Mouse (Mus musculus) stomach, embryonic 15.5 days (tissue): ENCODE data around the gene Minpp1. TPM values are rescaled to one million over a fixed set of nuclear protein-coding genes. Genes with fewer than 3 reads are reported as not detected.

Experiments used
- ATAC-seq: fragments of 200-750 bp; cut with Nextera tagmentation; 2 replicates; pipeline ENCODE4 v1.8.0; 2017; ENCODE audit warnings: low read depth, moderate number of reproducible peaks, moderate TSS enrichment; ENCODE audit not compliant: insufficient read depth, low FRiP score
- H3K27ac ChIP-seq: fragments of 300-500 bp; sonication (generic); 2 replicates; pipeline ENCODE4 v1.5.1; 2015; ENCODE audit warnings: mild to moderate bottlenecking, inconsistent platforms
- H3K27me3 ChIP-seq: fragments of 300-500 bp; sonication (generic); replicated peaks from 2 replicates; pipeline ENCODE4 v1.6.1; 2015; ENCODE audit warnings: inconsistent platforms
- H3K36me3 ChIP-seq: fragments of 300-500 bp; sonication (generic); 2 replicates; pipeline ENCODE4 v1.6.1; 2015; ENCODE audit warnings: inconsistent platforms
- H3K4me1 ChIP-seq: fragments of 300-500 bp; sonication (generic); 2 replicates; pipeline ENCODE4 v1.6.1; 2015; ENCODE audit warnings: inconsistent platforms
- H3K4me2 ChIP-seq: fragments of 300-500 bp; sonication (generic); 2 replicates; pipeline ENCODE4 v1.6.1; 2015; ENCODE audit warnings: mild to moderate bottlenecking, inconsistent platforms
- H3K4me3 ChIP-seq: fragments of 300-500 bp; sonication (generic); replicated peaks from 2 replicates; pipeline ENCODE4 v1.5.1; 2015; ENCODE audit warnings: inconsistent platforms
- H3K9ac ChIP-seq: fragments of 300-500 bp; sonication (generic); 2 replicates; pipeline ENCODE4 v1.6.1; 2015; ENCODE audit warnings: inconsistent platforms
- H3K9me3 ChIP-seq: fragments of 300-500 bp; sonication (generic); 2 replicates; pipeline ENCODE4 v1.6.1; 2016; ENCODE audit warnings: inconsistent platforms
- WGBS: fragments of 180-500 bp; shearing (Covaris S2); methylation state at CpG from one replicate; pipeline ENCODE4 v1.1.7; 2015; 5-methylcytosine and 5-hydroxymethylcytosine counted together
- polyA plus RNA-seq: library from polyadenylated mRNA; unstranded; fragments of >200 nt; fragmentation: Nextera tagmentation; extraction: Ambion mirVana; gene quantifications from 2 replicates; pipeline ENCODE4 v1.2.1, GENCODE M21; 2015

The Minpp1 gene
- polyA plus RNA-seq, 1 experiment from 2014 or later = 58.8 TPM

DNA sequence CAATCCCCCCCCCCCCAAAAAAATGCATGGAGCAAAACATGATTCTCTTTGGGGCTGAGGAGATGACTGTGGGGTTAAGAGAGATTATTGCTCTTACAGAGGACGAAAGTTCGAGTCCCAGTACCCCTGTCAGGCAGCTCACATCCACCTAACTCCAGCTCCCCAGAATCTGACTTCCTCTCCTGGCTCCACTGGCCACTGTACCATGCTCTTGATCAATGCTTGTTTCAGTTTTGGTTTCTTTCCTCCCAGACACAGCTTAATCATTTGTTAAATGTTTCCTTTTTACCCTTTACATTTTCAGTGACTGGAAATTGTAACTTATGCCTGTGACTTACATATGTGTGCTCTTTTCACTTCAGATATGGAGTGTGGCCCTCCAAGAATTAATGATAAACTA lies 5.4 kb downstream of the Minpp1 start:
- no peak overlapping the region for H3K27ac ChIP-seq
- ATAC-seq = no peak
- WGBS = 79% methylated on average over 2 of the region's 2 CpGs

DNA sequence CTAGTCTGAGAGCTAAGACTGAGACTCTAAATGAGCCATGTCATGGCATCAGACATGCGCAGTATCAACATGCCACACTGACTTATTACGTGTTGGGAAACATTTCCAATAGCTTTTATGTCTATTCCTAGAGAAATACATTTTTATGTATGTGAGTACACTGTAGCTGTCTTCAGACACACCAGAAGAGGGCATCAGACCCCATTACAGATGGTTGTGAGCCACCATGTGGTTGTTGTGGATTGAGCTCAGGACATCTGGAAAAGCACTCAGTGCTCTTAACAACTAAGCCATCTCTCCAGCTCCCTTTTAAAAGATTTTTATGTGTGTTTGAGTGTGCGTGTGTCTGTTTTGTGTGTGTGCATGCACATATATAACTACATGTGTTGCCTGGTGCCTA lies 6.8 kb downstream of the Minpp1 start:
- Histone ChIP-seq H3K4me2 (no peak overlapping the region), H3K27me3 (no peaks in the 10 kb centered on the region), H3K4me1 (no peaks in the 10 kb centered on the region), H3K9ac (no peak overlapping the region), H3K27ac (no peak overlapping the region), H3K4me3 (no peak overlapping the region), H3K36me3 (peaks cover 10% of the 10 kb centered on the region; the same call in 1 of the 2 replicates), H3K9me3 (no peaks in the 10 kb centered on the region)
- WGBS = 96% methylated on average over 3 of the region's 3 CpGs
- no peak for ATAC-seq

More for the DNA sequence above, 5.4 kb downstream of the Minpp1 start:
- 0 out of 2 replicates have a peak, but pooled peaks cover 5% of the 10 kb centered on the region for H3K36me3 ChIP-seq
- peaks cover 4% of the 10 kb centered on the region; the same call in 1 of the 2 replicates for H3K4me1 ChIP-seq
- no peaks in the 10 kb centered on the region for H3K27me3 ChIP-seq
- no peak overlapping the region for H3K4me3 ChIP-seq
- no peak overlapping the region for H3K4me2 ChIP-seq
- no peak overlapping the region for H3K9ac ChIP-seq
- no peaks in the 10 kb centered on the region for H3K9me3 ChIP-seq

DNA sequence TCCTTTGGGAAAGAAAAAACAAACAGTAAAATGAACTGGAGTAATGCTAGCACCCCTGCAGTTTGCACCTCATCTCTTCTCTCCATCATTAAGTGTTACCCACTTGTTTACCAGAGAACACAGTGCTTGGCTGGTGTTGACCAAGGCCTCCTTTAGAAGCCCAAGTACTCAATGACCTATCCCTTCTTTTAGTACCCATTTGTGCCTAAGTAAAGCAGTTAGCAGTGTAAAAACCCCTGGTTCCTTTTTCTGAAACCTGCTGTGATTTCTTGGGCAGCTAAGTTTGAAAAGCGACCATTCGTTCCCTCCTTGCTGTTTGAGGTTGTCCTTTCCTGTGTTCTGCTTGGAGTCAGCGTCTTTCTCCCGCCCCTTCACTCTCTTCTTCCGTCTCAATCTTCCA lies 7.4 kb downstream of the Minpp1 start:
- H3K4me1 ChIP-seq = no peaks in the 10 kb centered on the region
- 88% methylated on average over 5 of the region's 5 CpGs for WGBS
- ATAC-seq = no peak
- H3K36me3 ChIP-seq = peaks cover 10% of the 10 kb centered on the region; the same call in 1 of the 2 replicates
- no peaks in the 10 kb centered on the region for H3K9me3 ChIP-seq
- H3K27ac ChIP-seq = no peak overlapping the region
- H3K9ac ChIP-seq = no peak overlapping the region
- H3K27me3 ChIP-seq = no peaks in the 10 kb centered on the region
- H3K4me3 ChIP-seq = no peak overlapping the region
- no peak overlapping the region for H3K4me2 ChIP-seq

DNA sequence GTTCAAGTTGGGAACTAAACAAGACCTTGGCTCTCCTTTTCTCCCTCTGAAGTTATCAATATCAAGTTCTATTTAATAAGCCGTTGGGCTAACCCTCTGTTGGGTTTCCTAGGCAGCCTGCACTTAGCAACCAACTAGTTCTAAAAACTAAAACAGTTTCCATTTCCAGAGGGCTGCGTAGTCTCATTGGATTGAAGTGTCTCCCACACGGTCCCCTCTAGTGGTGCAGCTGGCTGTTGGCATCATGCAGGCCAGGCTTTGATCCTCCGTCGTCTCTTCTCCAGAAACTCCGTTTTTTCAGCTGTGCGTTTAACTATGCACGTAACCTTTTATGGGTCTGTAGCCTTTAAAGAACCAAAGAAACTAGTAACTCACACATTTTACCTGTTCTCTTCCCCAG lies 7.9 kb downstream of the Minpp1 start:
- H3K27ac ChIP-seq = no peak overlapping the region
- no peak overlapping the region for H3K9ac ChIP-seq
- WGBS = 82% methylated on average over 8 of the region's 8 CpGs
- no peaks in the 10 kb centered on the region for H3K27me3 ChIP-seq
- H3K4me2 ChIP-seq = no peak overlapping the region
- no peak for ATAC-seq
- H3K36me3 ChIP-seq = peaks cover 10% of the 10 kb centered on the region; the same call in 1 of the 2 replicates
- no peaks in the 10 kb centered on the region for H3K9me3 ChIP-seq
- no peak overlapping the region for H3K4me3 ChIP-seq
- no peaks in the 10 kb centered on the region for H3K4me1 ChIP-seq

DNA sequence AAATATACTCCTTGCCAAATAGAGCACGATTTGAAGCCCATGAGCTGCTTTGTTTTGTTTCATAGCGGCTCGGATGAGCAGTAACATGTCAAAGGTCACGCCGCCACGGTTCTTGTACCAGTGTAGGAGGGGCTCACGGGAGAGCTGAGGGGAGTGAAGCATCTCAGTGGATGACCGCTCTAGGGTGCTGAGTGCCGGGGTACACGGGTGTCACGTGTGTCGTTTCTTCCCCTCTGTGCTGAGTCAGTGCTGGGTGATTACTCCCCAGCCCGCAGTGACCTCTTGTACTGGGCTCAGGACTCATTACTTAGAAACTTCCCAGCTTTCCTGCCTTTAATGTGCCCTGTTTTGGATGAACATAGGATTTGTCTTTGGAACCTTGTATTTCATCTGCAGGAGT lies 9.0 kb downstream of the Minpp1 start:
- no peak for ATAC-seq
- no peak overlapping the region for H3K9ac ChIP-seq
- H3K4me3 ChIP-seq = no peak overlapping the region
- H3K36me3 ChIP-seq = peaks cover 15% of the 10 kb centered on the region; the same call in 1 of the 2 replicates
- no peak overlapping the region for H3K27ac ChIP-seq
- no peaks in the 10 kb centered on the region for H3K27me3 ChIP-seq
- 88% methylated on average over 13 of the region's 13 CpGs for WGBS
- no peaks in the 10 kb centered on the region for H3K9me3 ChIP-seq
- no peaks in the 10 kb centered on the region for H3K4me1 ChIP-seq
- no peak overlapping the region for H3K4me2 ChIP-seq

DNA sequence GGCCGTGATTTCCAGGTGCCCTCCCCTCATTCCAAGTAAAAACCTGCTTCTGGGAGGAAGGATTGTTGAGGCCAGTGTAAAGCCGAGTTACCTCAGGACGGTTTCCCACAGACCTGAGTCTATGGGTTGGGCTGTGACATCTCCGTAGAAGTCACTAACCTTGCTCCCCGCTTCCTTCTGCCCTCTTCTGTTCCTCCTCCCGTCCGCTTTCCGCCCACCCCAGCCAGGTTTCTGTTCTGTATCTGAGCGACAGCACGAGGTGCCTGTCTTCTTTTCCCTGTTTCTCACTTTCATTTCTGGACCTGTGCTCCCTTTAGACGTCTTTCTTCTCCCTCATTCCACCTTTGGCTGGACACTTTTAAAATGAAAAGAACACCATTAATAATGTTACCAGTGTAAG lies 9.5 kb downstream of the Minpp1 start:
- Histone ChIP-seq H3K4me2 (no peak overlapping the region), H3K27me3 (no peaks in the 10 kb centered on the region), H3K36me3 (peaks cover 15% of the 10 kb centered on the region; the same call in 1 of the 2 replicates), H3K4me1 (no peaks in the 10 kb centered on the region), H3K4me3 (no peak overlapping the region), H3K9me3 (no peaks in the 10 kb centered on the region), H3K27ac (no peak overlapping the region), H3K9ac (no peak overlapping the region)
- 86% methylated on average over 11 of the region's 11 CpGs for WGBS
- no peak for ATAC-seq

DNA sequence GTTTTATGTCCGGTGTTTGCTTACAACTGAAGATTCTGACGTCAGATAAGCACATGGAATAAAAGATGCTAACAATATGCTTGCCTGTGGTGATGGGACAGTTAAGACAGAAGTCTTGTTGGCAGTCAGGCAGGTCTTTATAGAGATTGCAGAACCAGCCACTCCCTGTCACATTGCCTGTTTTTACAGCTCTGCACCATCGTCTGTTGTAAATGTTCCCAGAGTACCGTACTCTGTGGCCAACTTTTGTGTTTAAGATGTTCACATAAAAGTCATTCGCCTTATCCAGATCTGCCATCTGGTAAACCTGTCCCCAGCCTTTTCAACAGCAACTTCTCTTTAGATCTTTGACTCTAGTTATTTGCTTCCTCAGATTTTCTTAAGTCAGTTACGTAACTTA lies 11.8 kb downstream of the Minpp1 start:
- Histone ChIP-seq H3K27me3 (no peaks in the 10 kb centered on the region), H3K4me2 (no peak overlapping the region), H3K36me3 (peaks cover 15% of the 10 kb centered on the region; the same call in 1 of the 2 replicates), H3K9me3 (no peaks in the 10 kb centered on the region), H3K9ac (no peak overlapping the region), H3K4me3 (no peak overlapping the region), H3K4me1 (no peaks in the 10 kb centered on the region), H3K27ac (no peak overlapping the region)
- ATAC-seq = no peak
- 82% methylated on average over 6 of the region's 6 CpGs for WGBS

DNA sequence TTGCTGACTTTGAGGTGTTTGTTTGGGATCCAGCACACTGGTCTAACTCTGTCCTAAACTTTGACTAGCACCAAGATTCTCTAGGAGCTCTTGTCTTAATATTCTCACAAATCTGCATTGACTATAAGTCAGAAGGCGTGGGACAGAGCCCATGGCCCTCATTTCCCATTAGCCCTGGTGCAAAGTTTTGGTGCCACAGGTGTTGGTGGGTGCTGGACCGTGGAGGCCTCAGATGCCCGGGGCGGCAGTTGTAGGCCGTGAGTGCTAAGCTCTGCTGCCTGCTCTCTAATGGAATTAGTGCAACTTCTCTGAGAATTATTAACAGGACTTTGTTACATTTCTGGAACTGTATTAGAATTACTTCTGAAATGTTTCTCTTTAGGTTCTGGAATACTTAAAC lies 12.4 kb downstream of the Minpp1 start:
- Histone ChIP-seq H3K9me3 (no peaks in the 10 kb centered on the region), H3K4me2 (no peak overlapping the region), H3K27me3 (no peaks in the 10 kb centered on the region), H3K9ac (no peak overlapping the region), H3K36me3 (peaks cover 15% of the 10 kb centered on the region; the same call in 1 of the 2 replicates), H3K4me1 (no peaks in the 10 kb centered on the region), H3K27ac (no peak overlapping the region), H3K4me3 (no peak overlapping the region)
- 96% methylated on average over 5 of the region's 5 CpGs for WGBS
- no peak for ATAC-seq

DNA sequence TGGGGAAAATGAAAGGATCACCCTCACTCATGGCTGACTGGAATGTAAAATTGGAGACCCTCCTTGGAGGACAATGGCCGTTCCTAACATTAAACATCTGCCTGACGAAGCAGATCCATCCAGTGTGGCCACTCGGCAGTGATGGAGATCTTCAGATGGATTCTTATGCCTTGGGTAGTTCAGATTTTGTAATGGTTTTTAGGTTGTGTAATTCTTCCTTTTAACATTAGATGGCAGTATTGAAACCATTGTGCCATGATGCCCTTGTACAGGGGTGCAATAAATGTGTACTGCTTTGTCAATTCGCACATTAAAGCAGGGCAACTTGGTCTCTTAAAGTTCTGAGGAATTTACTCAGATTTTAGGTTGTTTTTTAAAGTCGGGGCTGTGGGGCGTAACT lies 15.8 kb downstream of the Minpp1 start:
- WGBS = 82% methylated on average over 6 of the region's 6 CpGs
- Histone ChIP-seq H3K36me3 (peaks cover 7% of the 10 kb centered on the region; the same call in 1 of the 2 replicates), H3K27me3 (no peaks in the 10 kb centered on the region), H3K9ac (no peak overlapping the region), H3K4me2 (no peak overlapping the region), H3K27ac (no peak overlapping the region), H3K9me3 (no peaks in the 10 kb centered on the region), H3K4me1 (no peaks in the 10 kb centered on the region), H3K4me3 (no peak overlapping the region)
- no peak for ATAC-seq

DNA sequence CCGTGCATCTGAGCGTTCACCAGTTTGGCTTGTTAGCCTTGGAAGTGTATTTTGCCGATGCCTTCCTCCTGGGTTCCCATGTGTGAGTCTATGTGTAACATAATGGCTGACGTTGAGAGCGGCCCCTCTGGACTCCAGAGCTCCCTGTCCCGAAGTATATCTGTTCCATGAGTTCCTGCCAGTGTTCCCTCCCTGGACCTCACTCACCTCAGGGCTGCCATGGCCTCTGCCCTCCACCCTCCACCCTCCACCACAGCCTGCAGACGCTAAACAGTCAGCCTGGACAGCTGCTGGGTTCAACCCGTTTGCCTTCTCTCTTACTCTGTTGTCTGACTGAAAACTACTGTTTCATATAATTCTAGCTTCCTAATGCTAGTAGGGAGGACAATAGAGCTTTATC lies 20.5 kb downstream of the Minpp1 start:
- H3K4me3 ChIP-seq = no peak overlapping the region
- H3K4me1 ChIP-seq = no peaks in the 10 kb centered on the region
- ATAC-seq = no peak
- H3K27ac ChIP-seq = no peak overlapping the region
- WGBS = 78% methylated on average over 8 of the region's 8 CpGs
- 0 out of 2 replicates have a peak, but pooled peaks cover 11% of the 10 kb centered on the region for H3K36me3 ChIP-seq
- H3K4me2 ChIP-seq = no peak overlapping the region
- H3K27me3 ChIP-seq = no peaks in the 10 kb centered on the region
- H3K9ac ChIP-seq = no peak overlapping the region
- H3K9me3 ChIP-seq = no peaks in the 10 kb centered on the region

DNA sequence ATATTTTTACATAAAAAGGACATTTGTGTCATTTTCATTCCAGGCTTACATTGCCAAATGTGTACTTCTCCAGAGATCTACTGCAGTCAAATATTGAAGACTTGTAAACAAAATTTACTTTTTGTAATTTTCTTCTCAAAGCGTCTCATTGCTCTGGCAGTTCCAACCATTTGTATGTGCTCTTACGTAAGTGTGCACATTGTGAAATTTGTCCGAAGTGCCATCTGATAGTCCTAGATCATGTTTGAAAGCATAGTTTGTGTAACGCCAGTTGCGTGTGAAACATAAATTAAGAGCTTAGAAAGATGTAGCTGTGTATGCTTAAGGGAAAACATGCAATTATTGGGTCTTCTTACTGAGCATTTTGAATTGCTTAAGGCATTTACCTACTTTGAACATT lies 20.9 kb downstream of the Minpp1 start:
- H3K9ac ChIP-seq = no peak overlapping the region
- H3K9me3 ChIP-seq = no peaks in the 10 kb centered on the region
- ATAC-seq = no peak
- 86% methylated on average over 5 of the region's 5 CpGs for WGBS
- no peak overlapping the region for H3K4me2 ChIP-seq
- no peak overlapping the region for H3K4me3 ChIP-seq
- no peaks in the 10 kb centered on the region for H3K27me3 ChIP-seq
- H3K4me1 ChIP-seq = no peaks in the 10 kb centered on the region
- H3K36me3 ChIP-seq = 0 out of 2 replicates have a peak, but pooled peaks cover 11% of the 10 kb centered on the region
- H3K27ac ChIP-seq = no peak overlapping the region

DNA sequence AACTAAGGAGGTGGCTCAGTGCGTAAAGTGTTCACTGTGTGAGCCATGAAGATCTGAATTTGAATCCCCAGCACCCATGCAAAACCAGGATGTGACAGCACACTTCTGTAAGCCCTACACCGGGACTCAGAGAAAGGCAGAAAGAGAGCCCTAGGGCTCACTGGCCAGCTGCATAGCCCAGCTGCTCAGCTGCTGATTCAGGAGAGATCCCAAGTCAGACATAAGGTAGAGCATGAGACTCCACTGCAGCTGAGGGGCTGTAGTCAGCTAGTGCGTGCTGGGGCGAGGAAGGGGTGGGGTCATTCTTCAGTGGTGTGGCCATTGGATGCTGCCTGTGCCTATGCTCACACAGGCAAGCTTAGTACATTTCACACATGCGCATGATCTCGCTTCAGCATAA lies 21.5 kb downstream of the Minpp1 start:
- Histone ChIP-seq H3K4me1 (no peaks in the 10 kb centered on the region), H3K27ac (no peak overlapping the region), H3K9ac (no peak overlapping the region), H3K27me3 (no peaks in the 10 kb centered on the region), H3K36me3 (0 out of 2 replicates have a peak, but pooled peaks cover 14% of the 10 kb centered on the region), H3K4me3 (no peak overlapping the region), H3K4me2 (no peak overlapping the region), H3K9me3 (no peaks in the 10 kb centered on the region)
- ATAC-seq = no peak
- 90% methylated on average over 6 of the region's 6 CpGs for WGBS

DNA sequence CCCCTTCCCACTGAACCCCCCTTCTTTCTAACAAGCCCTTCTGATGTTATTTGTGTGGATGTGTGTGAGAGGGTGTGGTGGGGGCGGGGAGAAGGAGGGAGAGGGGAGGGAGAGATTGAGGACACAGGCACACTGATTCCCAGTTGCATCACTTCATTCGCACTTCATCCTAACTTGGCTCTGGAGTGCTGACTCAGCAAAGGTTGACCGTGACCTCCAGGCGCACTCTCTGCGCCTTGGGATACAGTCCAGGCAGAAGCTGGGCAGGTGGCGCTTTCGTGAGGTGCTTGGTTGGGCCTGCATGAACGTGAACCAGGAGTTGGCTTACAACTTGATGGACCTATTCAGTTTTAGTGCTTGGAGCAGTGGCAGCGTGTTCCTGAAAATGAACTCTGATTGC lies 22.0 kb downstream of the Minpp1 start:
- H3K9me3 ChIP-seq = no peaks in the 10 kb centered on the region
- H3K4me3 ChIP-seq = no peak overlapping the region
- 0 out of 2 replicates have a peak, but pooled peaks cover 17% of the 10 kb centered on the region for H3K36me3 ChIP-seq
- H3K27me3 ChIP-seq = no peaks in the 10 kb centered on the region
- H3K4me2 ChIP-seq = no peak overlapping the region
- H3K27ac ChIP-seq = no peak overlapping the region
- H3K4me1 ChIP-seq = no peaks in the 10 kb centered on the region
- no peak for ATAC-seq
- no peak overlapping the region for H3K9ac ChIP-seq
- 85% methylated on average over 9 of the region's 9 CpGs for WGBS
